Mouse (Mus musculus) heart, embryonic 12.5 days (tissue): ENCODE measurements around the gene Zfp248. TPM values are rescaled to one million over a fixed set of nuclear protein-coding genes. Genes with fewer than 3 reads are reported as not detected.

ENCODE experiments used
- ATAC-seq: fragments of 200-750 bp; cut with Nextera tagmentation; 2 replicates; pipeline ENCODE4 v1.8.0; 2017; ENCODE audit warnings: moderate TSS enrichment, moderate library complexity; ENCODE audit not compliant: insufficient number of reproducible peaks, low FRiP score
- H3K27ac ChIP-seq: fragments of 300-500 bp; sonication (generic); 2 replicates; pipeline ENCODE4 v1.5.1; 2016; ENCODE audit warnings: mild to moderate bottlenecking, moderate library complexity; ENCODE audit not compliant: poor library complexity, severe bottlenecking
- H3K27me3 ChIP-seq: fragments of 300-500 bp; sonication (generic); replicated peaks from 2 replicates; pipeline ENCODE4 v1.6.1; 2016; ENCODE audit warnings: mild to moderate bottlenecking, moderate library complexity
- H3K36me3 ChIP-seq: fragments of 300-500 bp; sonication (generic); 2 replicates; pipeline ENCODE4 v1.6.1; 2016; ENCODE audit warnings: mild to moderate bottlenecking, moderate library complexity
- H3K4me1 ChIP-seq: fragments of 300-500 bp; sonication (generic); replicated peaks from 2 replicates; pipeline ENCODE4 v1.6.1; 2016; ENCODE audit warnings: mild to moderate bottlenecking
- H3K4me2 ChIP-seq: fragments of 300-500 bp; sonication (generic); 2 replicates; pipeline ENCODE4 v1.6.1; 2016; ENCODE audit warnings: mild to moderate bottlenecking, moderate library complexity
- H3K4me3 ChIP-seq: fragments of 300-500 bp; sonication (generic); 2 replicates; pipeline ENCODE4 v1.5.1; 2016; ENCODE audit warnings: mild to moderate bottlenecking
- H3K9ac ChIP-seq: fragments of 300-500 bp; sonication (generic); 2 replicates; pipeline ENCODE4 v1.6.1; 2016; ENCODE audit warnings: mild to moderate bottlenecking, moderate library complexity
- H3K9me3 ChIP-seq: fragments of 300-500 bp; sonication (generic); replicated peaks from 2 replicates; pipeline ENCODE4 v1.6.1; 2016; ENCODE audit warnings: mild to moderate bottlenecking, moderate library complexity
- WGBS: fragments of 180-500 bp; shearing (Covaris S2); methylation state at CpG from one replicate; pipeline ENCODE4 v1.1.7; 2016; 5-methylcytosine and 5-hydroxymethylcytosine counted together
- polyA plus RNA-seq: library from polyadenylated mRNA; unstranded; fragments of >200 nt; fragmentation: Nextera tagmentation; extraction: Ambion mirVana; gene quantifications from 2 replicates; pipeline ENCODE4 v1.2.1, GENCODE M21; 2016

Gene Zfp248
- polyA plus RNA-seq = 5.9 and 7.1 TPM in 2 replicates

GRCm38 (mm10) chr6:118455042-118455631, at the start of gene Zfp248:
Gene Zfp248, minus strand, starts transcription at chr6:118455528.
- Histone ChIP-seq H3K4me3 (peak within 1 kb of the TSS; percentile 84), H3K27me3 (no peaks in the 10 kb centered on the region), H3K36me3 (peaks cover 12% of the 10 kb centered on the region), H3K9ac (peak within 1 kb of the TSS; percentile 90), H3K4me1 (peaks cover 10% of the 10 kb centered on the region), H3K27ac (peak within 1 kb of the TSS; percentile 90), H3K9me3 (no peaks in the 10 kb centered on the region), H3K4me2 (peak within 1 kb of the TSS; percentile 83)
- under 1% methylated on average over 43 of the region's 43 CpGs for WGBS
- ATAC-seq = peak; percentile 93

- no peak overlapping the region for H3K4me3 ChIP-seq
- no peak overlapping the region for H3K4me2 ChIP-seq
- peaks cover 20% of the 10 kb centered on the region for H3K36me3 ChIP-seq
- no peak for ATAC-seq
- H3K9me3 ChIP-seq = no peaks in the 10 kb centered on the region
- no peak overlapping the region for H3K27ac ChIP-seq
- no peak overlapping the region for H3K9ac ChIP-seq
- WGBS = 86% methylated on average over 7 of the region's 7 CpGs
- H3K27me3 ChIP-seq = no peaks in the 10 kb centered on the region
- H3K4me1 ChIP-seq = no peaks in the 10 kb centered on the region
These were observed 43.7 kb upstream of the Zfp248 start for GRCm38 (mm10) chr6:118499010-118499409.

- Histone ChIP-seq H3K9me3 (no peaks in the 10 kb centered on the region), H3K27me3 (no peaks in the 10 kb centered on the region), H3K9ac (no peak overlapping the region), H3K4me2 (no peak overlapping the region), H3K4me1 (peaks cover 10% of the 10 kb centered on the region), H3K4me3 (no peak overlapping the region), H3K27ac (no peak overlapping the region), H3K36me3 (0 out of 2 replicates have a peak, but pooled peaks cover 1% of the 10 kb centered on the region)
- WGBS = 76% methylated on average over 1 of the region's 1 CpGs
- ATAC-seq = no peak
These were observed 26.8 kb upstream of the Zfp248 start for GRCm38 (mm10) chr6:118482125-118482524.

- Histone ChIP-seq H3K36me3 (peaks cover 14% of the 10 kb centered on the region), H3K27me3 (no peaks in the 10 kb centered on the region), H3K4me2 (peak within 1 kb of the TSS; percentile 72), H3K27ac (peak within 1 kb of the TSS; percentile 74), H3K4me1 (peaks cover 16% of the 10 kb centered on the region), H3K9me3 (no peaks in the 10 kb centered on the region), H3K9ac (peak within 1 kb of the TSS; percentile 78), H3K4me3 (peak within 1 kb of the TSS; percentile 61)
- 1% methylated on average over 40 of the region's 57 CpGs for WGBS
- peak; percentile 92 for ATAC-seq
These were observed 23.8 kb upstream of the Zfp248 start, which contains the start of gene Zfp9 for GRCm38 (mm10) chr6:118478957-118479708. Gene Zfp9, minus strand, starts transcription at chr6:118479320.

DNA sequence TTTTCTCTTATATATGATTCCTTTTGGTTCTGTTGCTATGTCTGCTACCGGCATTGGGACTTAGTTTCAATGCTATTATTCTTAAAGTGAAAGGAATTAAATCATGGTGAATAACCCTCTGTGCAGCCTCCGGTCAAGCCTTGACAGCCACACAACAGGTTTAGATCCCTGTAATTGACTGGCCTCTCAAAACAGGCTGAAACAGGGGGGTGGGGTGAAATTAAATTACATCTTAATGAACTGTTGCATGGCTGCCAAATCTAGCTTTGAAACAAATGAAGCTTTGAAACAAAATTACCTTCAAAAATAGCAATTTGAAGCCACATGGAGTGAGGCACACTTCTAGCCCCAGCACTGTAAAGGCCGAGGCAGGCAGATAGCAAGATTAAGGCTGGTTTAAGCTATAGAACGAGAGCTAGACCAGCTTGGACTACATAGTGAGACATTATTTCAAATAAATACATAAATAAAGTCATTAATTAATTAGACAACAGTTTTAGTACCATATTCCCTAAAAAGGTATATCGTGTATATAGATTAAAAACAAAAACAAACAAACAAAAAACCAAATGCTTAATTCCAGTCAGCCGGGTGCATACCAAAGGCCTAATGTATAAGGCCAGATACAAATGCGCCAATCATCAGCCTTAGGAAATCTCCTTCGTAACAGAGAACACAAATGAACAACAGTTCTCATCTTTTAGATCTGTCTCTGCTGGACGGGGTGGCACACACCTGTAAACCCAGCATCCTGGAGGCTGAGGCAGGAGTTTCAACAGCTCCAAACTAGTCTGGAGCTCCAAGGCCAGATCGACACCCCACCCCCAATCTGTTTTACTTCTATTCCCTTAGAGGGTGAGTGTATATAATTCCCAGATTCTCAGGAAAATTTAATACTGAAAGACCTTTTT, 22.8 kb upstream of the Zfp248 start:
- peaks cover 16% of the 10 kb centered on the region for H3K4me1 ChIP-seq
- H3K27me3 ChIP-seq = no peaks in the 10 kb centered on the region
- ATAC-seq = no peak
- no peak overlapping the region for H3K27ac ChIP-seq
- H3K4me2 ChIP-seq = peak overlapping the region; percentile 72
- WGBS = 41% methylated on average over 10 of the region's 10 CpGs
- peaks cover 16% of the 10 kb centered on the region for H3K36me3 ChIP-seq
- H3K9me3 ChIP-seq = no peaks in the 10 kb centered on the region
- peak overlapping the region; percentile 61 for H3K4me3 ChIP-seq
- H3K9ac ChIP-seq = peak overlapping the region; percentile 78

GRCm38 (mm10) chr6:118462069-118462705, 6.9 kb upstream of the Zfp248 start:
- Histone ChIP-seq H3K9ac (no peak overlapping the region), H3K4me2 (no peak overlapping the region), H3K36me3 (peaks cover 47% of the 10 kb centered on the region), H3K4me1 (no peaks in the 10 kb centered on the region), H3K27me3 (no peaks in the 10 kb centered on the region), H3K9me3 (no peaks in the 10 kb centered on the region), H3K4me3 (no peak overlapping the region), H3K27ac (no peak overlapping the region)
- WGBS = 80% methylated on average over 15 of the region's 15 CpGs
- no peak for ATAC-seq

- Histone ChIP-seq H3K9ac (no peak overlapping the region), H3K4me1 (peaks cover 10% of the 10 kb centered on the region), H3K4me2 (no peak overlapping the region), H3K27me3 (no peaks in the 10 kb centered on the region), H3K27ac (no peak overlapping the region), H3K36me3 (peaks cover 13% of the 10 kb centered on the region), H3K9me3 (no peaks in the 10 kb centered on the region), H3K4me3 (no peak overlapping the region)
- WGBS = 85% methylated on average over 1 of the region's 1 CpGs
- no peak for ATAC-seq
These were observed 2.4 kb upstream of the Zfp248 start for GRCm38 (mm10) chr6:118457726-118458125.

GRCm38 (mm10) chr6:118454452-118454851, 876 bp downstream of the Zfp248 start:
- peak overlapping the region; percentile 83 for H3K4me2 ChIP-seq
- peaks cover 12% of the 10 kb centered on the region for H3K36me3 ChIP-seq
- no peak for ATAC-seq
- no peaks in the 10 kb centered on the region for H3K9me3 ChIP-seq
- H3K4me3 ChIP-seq = peak overlapping the region; percentile 84
- no peak overlapping the region for H3K27ac ChIP-seq
- no peaks in the 10 kb centered on the region for H3K27me3 ChIP-seq
- peak overlapping the region; percentile 90 for H3K9ac ChIP-seq
- peaks cover 10% of the 10 kb centered on the region for H3K4me1 ChIP-seq
- 43% methylated on average over 8 of the region's 8 CpGs for WGBS

DNA sequence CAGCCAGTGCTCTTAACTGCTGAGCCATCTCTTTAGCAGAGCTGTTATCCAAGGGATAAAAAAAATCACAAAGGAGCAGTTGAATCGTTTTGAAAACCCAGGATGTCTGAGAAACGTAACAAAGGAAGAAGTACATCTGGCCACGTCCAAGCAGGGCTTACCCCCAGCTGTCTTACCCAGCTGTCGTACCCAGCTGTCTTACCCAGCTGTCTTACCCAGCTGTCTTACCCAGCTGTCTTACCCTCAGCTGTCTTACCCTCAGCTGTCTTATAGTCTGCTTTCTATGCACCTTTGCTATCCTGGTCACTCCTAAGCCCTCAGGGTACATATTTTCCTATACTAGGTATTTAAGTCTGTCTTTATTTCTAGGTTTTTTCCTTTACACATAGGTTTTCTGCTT, 23.8 kb downstream of the Zfp248 start:
- ATAC-seq = no peak
- H3K4me1 ChIP-seq = no peaks in the 10 kb centered on the region
- no peak overlapping the region for H3K4me3 ChIP-seq
- no peak overlapping the region for H3K27ac ChIP-seq
- WGBS = 85% methylated on average over 4 of the region's 4 CpGs
- peaks cover 50% of the 10 kb centered on the region for H3K36me3 ChIP-seq
- peaks cover 15% of the 10 kb centered on the region for H3K9me3 ChIP-seq
- no peak overlapping the region for H3K9ac ChIP-seq
- H3K27me3 ChIP-seq = no peaks in the 10 kb centered on the region
- H3K4me2 ChIP-seq = no peak overlapping the region

DNA sequence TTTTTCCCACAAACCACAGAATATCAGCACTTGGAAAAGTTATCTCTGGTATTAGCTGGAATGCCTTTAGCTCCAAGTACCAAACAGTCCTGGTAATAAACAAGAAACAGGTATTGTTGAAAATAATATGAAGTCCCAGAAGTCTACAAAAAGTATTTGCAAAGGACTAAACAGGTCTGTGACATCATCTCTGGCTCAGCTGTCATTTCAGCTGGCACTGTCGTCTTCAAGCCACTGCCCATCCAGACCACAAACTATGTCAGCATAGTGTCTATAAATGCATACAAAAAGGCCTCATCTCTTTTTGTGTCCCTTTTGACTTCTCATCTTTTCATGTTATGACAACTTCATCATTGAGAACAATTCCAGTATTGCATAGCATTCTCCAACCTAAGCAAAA, 28.7 kb downstream of the Zfp248 start:
- Histone ChIP-seq H3K27me3 (no peaks in the 10 kb centered on the region), H3K36me3 (peaks cover 43% of the 10 kb centered on the region), H3K27ac (no peak overlapping the region), H3K4me1 (no peaks in the 10 kb centered on the region), H3K4me3 (no peak overlapping the region), H3K9ac (no peak overlapping the region), H3K9me3 (peaks cover 15% of the 10 kb centered on the region), H3K4me2 (no peak overlapping the region)
- 90% methylated on average over 1 of the region's 1 CpGs for WGBS
- no peak for ATAC-seq
